Mouse (Mus musculus): ENCODE data around the gene B230307C23Rik.
"Not testable (repeated sequence)": the region's sequence is repeated elsewhere in the genome, so short reads cannot be mapped to it uniquely, and the experiment has no call there.

The B230307C23Rik gene

DNA sequence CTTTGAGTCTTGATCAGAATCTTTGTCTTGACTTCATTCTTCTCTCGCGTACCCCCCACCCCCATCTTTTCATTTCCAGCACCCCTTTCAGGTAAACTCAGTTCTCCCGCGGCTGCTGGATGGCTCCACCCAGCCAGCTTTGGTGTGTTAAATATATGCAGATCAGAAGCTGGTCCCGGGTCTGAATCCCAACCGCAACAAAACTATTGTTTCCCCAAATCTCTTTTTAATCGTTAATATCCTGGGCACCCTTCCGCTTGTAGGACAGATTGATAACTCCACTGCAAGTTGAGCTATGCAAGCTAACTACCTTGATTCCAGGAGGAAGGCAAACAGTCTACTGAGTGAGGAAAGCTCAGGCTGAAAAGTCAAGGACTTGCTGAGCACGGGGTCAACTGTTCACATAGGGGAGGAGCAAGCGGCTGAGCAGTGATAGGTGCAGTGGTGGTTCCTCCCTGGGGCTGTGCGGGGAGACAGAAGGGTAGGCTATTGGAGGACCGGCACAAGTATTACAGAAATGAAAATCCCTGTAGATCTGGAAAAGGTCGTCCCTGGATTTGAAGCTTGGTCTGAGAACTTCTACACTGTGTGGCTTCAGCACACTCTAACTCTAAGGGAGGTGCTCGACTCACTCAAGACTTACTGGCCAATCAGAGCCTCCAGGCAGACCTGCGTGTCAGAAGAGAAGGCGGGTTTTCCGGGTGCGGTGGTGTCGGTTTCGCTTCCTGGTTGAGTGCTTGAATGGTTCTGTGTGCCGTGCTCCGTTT, at the start of gene B230307C23Rik:
Gene B230307C23Rik (plus strand): TSS at position 700 of the 767 bp plus-strand sequence.
- peak; percentile 77 for DNase-seq

DNA sequence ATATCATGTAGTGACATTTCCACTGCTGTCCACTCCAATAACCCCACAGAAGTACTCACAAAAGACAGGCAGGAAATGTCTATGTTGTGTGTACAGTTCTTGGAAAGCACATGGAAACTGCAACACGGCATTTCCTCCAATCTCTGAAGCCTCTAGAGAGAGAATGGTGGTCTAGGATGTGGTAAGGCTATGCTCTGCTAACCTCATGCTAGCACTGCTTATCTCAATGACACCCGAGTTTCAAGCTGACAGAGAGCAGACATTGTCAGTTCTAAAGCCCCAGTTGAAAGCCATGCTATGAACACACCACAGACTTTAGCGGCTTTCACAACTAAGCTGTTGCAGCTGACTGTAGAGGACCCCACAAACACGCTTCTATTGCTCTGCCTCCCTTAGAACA, 48.3 kb upstream of the B230307C23Rik start:
- DNase-seq = no peak

GRCm38 (mm10) chr16:97950061-97950460, 47.1 kb upstream of the B230307C23Rik start:
- DNase-seq = no peak

DNA sequence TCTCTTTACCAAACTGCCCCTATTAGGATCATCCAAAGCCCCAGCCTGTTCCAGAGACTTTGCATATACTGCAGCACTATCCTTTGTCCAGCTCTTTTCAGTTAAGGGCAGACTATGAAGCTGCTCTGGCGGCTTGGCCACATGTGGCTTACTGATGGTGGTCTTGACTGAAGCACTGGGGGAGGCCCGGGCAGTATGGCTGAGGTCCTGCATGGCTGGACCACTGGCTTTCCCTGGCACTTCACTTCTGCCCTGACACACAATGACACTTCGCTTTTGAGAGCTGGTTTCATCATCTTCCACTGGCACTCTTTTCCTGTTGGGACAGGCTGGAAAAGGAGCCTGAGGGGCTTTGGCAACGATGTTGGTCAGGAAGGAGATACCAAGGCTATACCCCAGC, 44.7 kb upstream of the B230307C23Rik start:
- DNase-seq = no peak

DNA sequence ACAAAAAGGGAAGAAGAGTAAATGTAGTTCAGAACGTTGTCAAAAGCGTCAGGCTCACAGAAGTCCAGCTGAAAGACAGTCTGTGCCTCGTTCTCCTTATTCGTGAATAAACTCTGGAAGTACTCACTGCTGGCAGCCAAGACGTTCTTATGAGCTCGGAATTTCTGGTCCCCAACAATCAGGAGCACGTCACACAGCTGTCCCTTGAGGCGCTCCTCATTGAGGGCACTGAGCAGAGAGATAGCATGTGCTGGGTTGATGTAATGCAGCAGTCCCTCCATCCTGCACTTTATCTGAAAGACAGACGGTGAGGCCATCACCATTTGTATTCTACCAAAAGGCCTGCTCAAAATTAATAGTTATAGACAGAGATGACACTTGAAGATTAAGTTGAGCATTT, 44.3 kb upstream of the B230307C23Rik start:
- no peak for DNase-seq

DNA sequence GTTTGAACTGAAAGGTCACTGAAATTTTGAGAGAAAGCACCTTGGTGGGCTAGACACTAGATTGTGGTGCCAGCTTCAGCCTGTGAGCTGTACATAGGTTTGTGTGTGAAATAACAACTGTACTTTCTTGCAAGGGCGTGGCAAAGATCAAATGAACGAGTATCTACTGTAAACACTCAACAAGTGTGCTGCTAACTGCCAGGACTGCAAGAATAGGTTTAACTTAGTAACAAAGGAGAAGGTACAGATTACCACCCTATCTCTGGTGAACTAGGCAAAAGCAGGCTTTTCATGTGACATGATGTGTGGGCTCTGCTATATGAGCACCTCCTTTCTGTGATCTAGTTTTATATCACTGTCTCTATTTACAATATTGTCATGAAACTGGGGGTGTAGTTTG, 43.8 kb upstream of the B230307C23Rik start:
- no peak for DNase-seq

GRCm38 (mm10) chr16:97956011-97956410, 41.1 kb upstream of the B230307C23Rik start:
- no peak for DNase-seq

- DNase-seq = no peak
Observed at GRCm38 (mm10) chr16:97957626-97958025, 39.5 kb upstream of the B230307C23Rik start.

GRCm38 (mm10) chr16:97958401-97958973, 38.6 kb upstream of the B230307C23Rik start:
- no peak for DNase-seq

- no peak for DNase-seq
Observed at GRCm38 (mm10) chr16:97960348-97960747, 36.8 kb upstream of the B230307C23Rik start.

GRCm38 (mm10) chr16:97961381-97962150, 35.5 kb upstream of the B230307C23Rik start:
- DNase-seq = no peak

DNA sequence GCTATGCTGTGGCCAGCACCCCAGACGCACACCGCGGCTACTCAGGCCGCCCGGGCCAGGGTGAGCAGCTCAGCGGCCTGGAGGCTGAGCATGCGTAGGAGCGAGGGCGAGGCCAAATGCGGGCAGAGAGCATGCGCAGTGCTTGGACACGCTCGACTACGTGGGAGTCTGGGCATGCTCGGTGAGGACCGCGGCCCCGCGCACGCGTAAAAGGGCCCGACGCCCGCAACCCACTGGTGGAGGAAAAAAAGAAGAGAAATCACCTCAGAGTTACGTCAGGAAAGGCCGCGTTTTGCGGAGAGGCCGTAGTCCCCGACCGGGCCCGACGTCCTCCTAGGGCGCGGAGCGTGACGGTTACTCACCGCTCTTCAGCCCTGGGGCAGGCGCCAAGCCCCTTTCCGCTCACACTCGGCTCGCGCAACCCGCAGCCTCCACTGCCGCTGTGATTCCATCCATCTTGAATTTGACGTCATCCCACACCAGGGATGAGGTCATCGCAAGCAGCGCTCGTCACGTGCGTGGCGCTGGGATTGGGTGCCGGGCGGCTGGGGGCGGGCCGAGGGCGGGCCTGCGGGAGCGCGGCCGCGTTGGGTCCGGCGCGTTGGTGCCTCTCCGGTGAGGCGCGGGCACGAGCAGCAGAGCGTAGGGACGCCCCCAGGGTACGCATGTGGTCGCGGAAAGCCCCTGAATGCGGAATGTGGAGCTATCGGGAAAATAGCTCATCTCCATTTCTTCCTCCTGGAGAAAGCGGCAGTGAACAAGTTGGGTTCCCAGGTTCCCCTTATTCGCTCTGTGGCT, 34.8 kb upstream of the B230307C23Rik start, which contains the start of the genes C2cd2 and Zbtb21:
Gene C2cd2 (minus strand): TSS at position 448 of the 798 bp plus-strand sequence.
Gene Zbtb21 (minus strand): TSS at position 472 of the 798 bp plus-strand sequence.
- DNase-seq = peak; percentile 99

- DNase-seq = no peak
Observed at GRCm38 (mm10) chr16:97963956-97964540, 33.1 kb upstream of the B230307C23Rik start.

GRCm38 (mm10) chr16:97977277-97977676, 19.8 kb upstream of the B230307C23Rik start:
- no peak for DNase-seq

DNA sequence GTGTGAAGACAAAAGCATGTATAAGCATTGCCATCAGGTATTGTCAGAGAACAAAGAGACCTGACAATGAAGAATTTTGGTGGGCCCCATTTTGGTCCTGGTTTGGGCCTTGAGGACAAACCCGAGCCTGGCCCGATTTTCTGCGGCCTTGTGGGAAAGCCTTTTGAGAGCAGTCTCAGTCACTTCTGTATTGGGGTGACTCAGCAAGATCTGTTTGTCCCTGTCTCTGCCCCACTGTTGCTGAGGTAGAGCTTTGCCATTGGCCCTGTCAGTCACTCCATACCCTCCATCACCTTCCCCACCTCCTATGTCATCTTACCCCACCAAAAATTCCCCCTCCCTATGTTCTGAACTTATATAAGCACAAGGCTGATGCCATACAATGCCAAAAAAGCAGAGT, 19.4 kb upstream of the B230307C23Rik start:
- DNase-seq = no peak

DNA sequence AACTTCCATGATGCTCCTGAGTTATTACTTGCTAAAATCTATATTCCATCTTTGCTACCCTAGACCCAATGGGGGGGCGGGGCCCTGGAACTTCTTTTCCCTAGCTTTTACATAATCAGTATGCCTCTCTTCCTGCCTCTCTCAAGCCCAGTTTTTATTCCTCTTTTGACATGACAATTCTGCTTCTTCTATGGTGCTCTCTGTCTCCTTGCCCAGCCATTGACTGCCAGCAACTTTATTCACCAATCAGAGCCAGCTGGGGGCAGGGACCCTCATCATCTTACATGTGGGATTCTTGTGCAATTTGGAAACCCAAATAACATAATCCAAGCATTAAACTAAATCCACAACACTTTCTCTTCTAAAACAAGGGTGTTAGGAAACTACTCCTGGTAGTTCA, 15.8 kb upstream of the B230307C23Rik start:
- DNase-seq = no peak

- no peak for DNase-seq
Observed at GRCm38 (mm10) chr16:97984589-97984988, 12.5 kb upstream of the B230307C23Rik start.

- no peak for DNase-seq
Observed at GRCm38 (mm10) chr16:97991517-97991916, 5.6 kb upstream of the B230307C23Rik start.

DNA sequence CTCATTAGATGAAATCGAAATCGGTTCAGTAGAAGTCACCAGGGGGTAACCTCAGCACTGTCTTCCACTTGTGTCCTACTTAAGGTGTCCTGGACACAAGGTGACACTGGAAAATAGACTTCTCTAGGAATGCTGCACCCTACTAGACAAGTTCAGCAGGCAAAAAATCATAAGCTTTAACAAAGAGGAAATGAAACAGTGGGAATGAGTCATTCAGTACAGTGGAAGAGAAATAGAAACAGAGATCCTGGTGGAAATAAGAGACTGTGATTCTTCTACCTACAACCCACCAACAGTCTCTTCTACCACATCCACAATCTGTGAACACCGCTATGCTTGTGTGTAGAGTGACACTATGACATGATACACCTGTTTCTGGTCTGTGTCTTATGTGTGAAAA, 4.6 kb upstream of the B230307C23Rik start:
- not testable (repeated sequence) for DNase-seq

DNA sequence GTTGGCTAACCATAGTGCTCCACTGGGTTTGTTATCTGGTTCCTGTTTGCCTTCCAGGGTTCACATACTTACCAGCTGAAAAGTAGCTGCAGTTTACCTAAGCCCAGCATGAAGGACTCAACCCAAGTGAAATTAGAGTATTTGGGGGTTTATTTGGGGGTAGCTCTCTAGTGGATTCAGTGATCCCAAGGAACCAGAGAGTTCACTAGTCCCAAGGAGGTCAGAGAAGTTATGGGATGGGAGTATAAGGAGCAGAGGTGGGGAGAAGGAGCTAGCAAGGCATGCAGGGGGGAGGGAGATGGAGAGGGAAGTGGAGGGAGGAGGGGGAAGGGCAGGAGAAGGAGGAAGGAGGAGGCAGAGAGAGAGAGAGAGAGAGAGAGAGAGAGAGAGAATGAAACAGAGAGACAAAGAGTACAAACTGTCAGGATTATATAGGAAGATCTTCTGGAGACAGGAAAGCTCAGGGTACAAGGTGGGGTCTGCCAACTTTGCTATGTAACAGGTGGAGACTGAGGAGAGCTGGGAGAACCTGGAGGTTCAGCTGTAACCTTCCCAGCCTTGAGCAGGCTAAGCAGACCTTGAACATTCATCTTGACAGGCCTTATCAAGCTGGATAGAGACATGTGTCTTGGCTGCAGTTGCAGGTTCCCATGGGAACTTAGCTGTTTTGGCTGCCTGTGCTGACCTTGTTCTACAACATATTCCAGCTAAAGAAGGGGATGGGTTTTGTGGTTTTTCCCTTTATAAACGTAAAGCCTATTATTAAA, 1.1 kb upstream of the B230307C23Rik start:
- DNase-seq = peak; percentile 11

- not testable (repeated sequence) for DNase-seq
Observed at GRCm38 (mm10) chr16:97997383-97997731, 242 bp downstream of the B230307C23Rik start.

DNA sequence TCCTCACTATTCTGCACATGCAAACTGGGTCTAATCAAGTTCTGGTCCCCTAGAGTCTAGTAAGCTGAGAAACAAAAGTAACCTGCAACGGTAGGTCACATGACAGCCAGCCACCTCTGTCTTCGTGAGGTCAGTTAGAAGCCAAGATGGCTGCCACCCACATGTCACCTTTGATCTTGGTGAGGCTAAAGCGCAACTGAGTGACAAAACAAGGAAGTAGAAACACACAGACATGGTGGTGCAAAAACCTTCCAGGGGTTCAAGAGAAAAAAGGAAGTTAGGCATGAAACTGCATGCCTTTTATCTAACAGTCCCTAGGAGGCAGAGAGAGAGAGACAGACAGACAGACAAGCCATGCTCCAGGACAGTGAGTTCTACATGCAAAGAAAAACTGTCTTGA, 25.0 kb downstream of the B230307C23Rik start:
- DNase-seq = no peak

All from cerebellum, adult 11-12 months (tissue).